Mouse (Mus musculus) hindbrain, embryonic 11.5 days (tissue): ENCODE results near the gene Etv2. TPM values are rescaled to one million over a fixed set of nuclear protein-coding genes. Genes with fewer than 3 reads are reported as not detected.

Experiments
- ATAC-seq: fragments of 200-750 bp; cut with Nextera tagmentation; 2 replicates; pipeline ENCODE4 v1.8.0; 2017; ENCODE audit warnings: mild to moderate bottlenecking, moderate TSS enrichment, moderate library complexity; ENCODE audit not compliant: low FRiP score
- DNase-seq: peaks from one replicate; pipeline ENCODE4 v3.0.0-alpha.2; 2015; ENCODE audit warnings: low spot score
- H3K27ac ChIP-seq: fragments of 300-500 bp; sonication (generic); 2 replicates; pipeline ENCODE4 v1.5.1; 2014; ENCODE audit warnings: mild to moderate bottlenecking, low read depth, low read length
- H3K27me3 ChIP-seq: fragments of 300-500 bp; sonication (generic); 2 replicates; pipeline ENCODE4 v1.6.1; 2014; ENCODE audit warnings: mild to moderate bottlenecking, low read length, moderate library complexity, mixed read lengths; ENCODE audit not compliant: control insufficient read depth, insufficient read depth
- H3K36me3 ChIP-seq: fragments of 300-500 bp; sonication (generic); 2 replicates; pipeline ENCODE4 v1.6.1; 2014; ENCODE audit warnings: mild to moderate bottlenecking, low read length, moderate library complexity, mixed read lengths; ENCODE audit not compliant: control insufficient read depth, insufficient read depth
- H3K4me1 ChIP-seq: fragments of 300-500 bp; sonication (generic); replicated peaks from 2 replicates; pipeline ENCODE4 v1.6.1; 2014; ENCODE audit warnings: low read length, mixed read lengths; ENCODE audit not compliant: control insufficient read depth, insufficient read depth
- H3K4me2 ChIP-seq: fragments of 300-500 bp; sonication (generic); replicated peaks from 2 replicates; pipeline ENCODE4 v1.6.1; 2014; ENCODE audit warnings: mild to moderate bottlenecking, low read depth, low read length
- H3K4me3 ChIP-seq: fragments of 300-500 bp; sonication (generic); 2 replicates; pipeline ENCODE4 v1.5.1; 2014; ENCODE audit warnings: low read depth, low read length
- H3K9ac ChIP-seq: fragments of 300-500 bp; sonication (generic); 2 replicates; pipeline ENCODE4 v1.6.1; 2014; ENCODE audit warnings: low read depth, low read length
- H3K9me3 ChIP-seq: fragments of 300-500 bp; sonication (generic); 2 replicates; pipeline ENCODE4 v1.6.1; 2016; ENCODE audit warnings: low read length; ENCODE audit not compliant: control insufficient read depth
- WGBS: fragments of 180-500 bp; shearing (Covaris S2); extraction: QIAGEN DNeasy Blood & Tissue Kit; methylation state at CpG from one replicate; pipeline ENCODE4 v1.1.7; 2014; 5-methylcytosine and 5-hydroxymethylcytosine counted together
- polyA plus RNA-seq: library from polyadenylated mRNA; unstranded; fragments of >200 nt; fragmentation: Nextera tagmentation; extraction: Ambion mirVana; gene quantifications from 2 replicates; pipeline ENCODE4 v1.2.1, GENCODE M21; 2014

The Etv2 gene
- polyA plus RNA-seq, 1 experiment from 2014 or later, result not detected

GRCm38 (mm10) chr7:30594510-30595024, 41.1 kb downstream of the Etv2 start:
- Histone ChIP-seq H3K9ac (no peak overlapping the region), H3K27me3 (no peaks in the 10 kb centered on the region), H3K36me3 (no peaks in the 10 kb centered on the region), H3K27ac (no peak overlapping the region), H3K4me2 (no peak overlapping the region), H3K4me3 (no peak overlapping the region), H3K9me3 (no peaks in the 10 kb centered on the region), H3K4me1 (no peaks in the 10 kb centered on the region; the same call in 1 of the 2 replicates)
- WGBS, result 68% methylated on average over 4 of the region's 4 CpGs
- no peak for DNase-seq
- ATAC-seq, result no peak

GRCm38 (mm10) chr7:30593579-30594509, 41.8 kb downstream of the Etv2 start:
- H3K4me3 ChIP-seq, result no peak overlapping the region
- H3K4me2 ChIP-seq, result no peak overlapping the region
- 69% methylated on average over 10 of the region's 10 CpGs for WGBS

GRCm38 (mm10) chr7:30592772-30593423, 42.8 kb downstream of the Etv2 start:
- H3K27me3 ChIP-seq, result no peaks in the 10 kb centered on the region
- no peak overlapping the region for H3K4me2 ChIP-seq
- no peaks in the 10 kb centered on the region for H3K9me3 ChIP-seq
- no peak overlapping the region for H3K27ac ChIP-seq
- no peak overlapping the region for H3K9ac ChIP-seq
- DNase-seq (no peak), ATAC-seq (no peak)
- 55% methylated on average over 5 of the region's 5 CpGs for WGBS
- no peaks in the 10 kb centered on the region for H3K36me3 ChIP-seq
- H3K4me1 ChIP-seq, result no peaks in the 10 kb centered on the region; the same call in 1 of the 2 replicates
- no peak overlapping the region for H3K4me3 ChIP-seq

More at GRCm38 (mm10) chr7:30593579-30594509, 41.8 kb downstream of the Etv2 start:
- H3K27me3 ChIP-seq, result no peaks in the 10 kb centered on the region
- H3K9ac ChIP-seq, result no peak overlapping the region
- no peaks in the 10 kb centered on the region for H3K36me3 ChIP-seq
- no peaks in the 10 kb centered on the region for H3K9me3 ChIP-seq
- H3K27ac ChIP-seq, result no peak overlapping the region
- DNase-seq (no peak), ATAC-seq (no peak)
- H3K4me1 ChIP-seq, result no peaks in the 10 kb centered on the region; the same call in 1 of the 2 replicates

- peaks cover 5% of the 10 kb centered on the region for H3K4me1 ChIP-seq
- 37% methylated on average over 4 of the region's 4 CpGs for WGBS
- no peak overlapping the region; the same call in 1 of the 2 replicates for H3K9ac ChIP-seq
- H3K4me2 ChIP-seq, result no peak overlapping the region
- H3K4me3 ChIP-seq, result no peak overlapping the region
- no peak overlapping the region for H3K27ac ChIP-seq
- no peaks in the 10 kb centered on the region for H3K9me3 ChIP-seq
- no peak for ATAC-seq
- no peaks in the 10 kb centered on the region for H3K36me3 ChIP-seq
- DNase-seq, result no peak
- no peaks in the 10 kb centered on the region for H3K27me3 ChIP-seq
Observed at GRCm38 (mm10) chr7:30591605-30591951, 44.1 kb downstream of the Etv2 start.

- Histone ChIP-seq H3K36me3 (no peaks in the 10 kb centered on the region), H3K4me2 (no peak overlapping the region), H3K9me3 (no peaks in the 10 kb centered on the region), H3K4me3 (no peak overlapping the region), H3K27ac (no peak overlapping the region), H3K27me3 (no peaks in the 10 kb centered on the region), H3K9ac (no peak overlapping the region), H3K4me1 (peaks cover 5% of the 10 kb centered on the region)
- DNase-seq (no peak), ATAC-seq (no peak)
- 86% methylated on average over 9 of the region's 9 CpGs for WGBS
Observed at GRCm38 (mm10) chr7:30590927-30591604, 44.6 kb downstream of the Etv2 start.

- Histone ChIP-seq H3K9ac (peak overlapping the region; percentile 94; the same call in 1 of the 2 replicates), H3K4me1 (peaks cover 5% of the 10 kb centered on the region), H3K27me3 (no peaks in the 10 kb centered on the region), H3K4me2 (peak overlapping the region; percentile 60), H3K36me3 (no peaks in the 10 kb centered on the region; the same call in 1 of the 2 replicates), H3K9me3 (no peaks in the 10 kb centered on the region), H3K27ac (peak overlapping the region; percentile 45), H3K4me3 (peak overlapping the region; percentile 80)
- DNase-seq (peak; percentile 94), ATAC-seq (peak; percentile 73)
- 31% methylated on average over 40 of the region's 40 CpGs for WGBS
Observed at GRCm38 (mm10) chr7:30589435-30590301, 46.0 kb downstream of the Etv2 start.

GRCm38 (mm10) chr7:30588676-30589434, 46.8 kb downstream of the Etv2 start, which contains the start of gene Kmt2b:
TSS of gene Kmt2b (minus strand) at chr7:30588726.
- H3K9me3 ChIP-seq, result no peaks in the 10 kb centered on the region
- peak; percentile 96 for DNase-seq
- peak; percentile 96 for ATAC-seq
- H3K27ac ChIP-seq, result peak within 1 kb of the TSS; percentile 45
- H3K4me3 ChIP-seq, result peak within 1 kb of the TSS; percentile 80
- WGBS, result 0% methylated on average over 47 of the region's 68 CpGs
- peaks cover 5% of the 10 kb centered on the region; the same call in 1 of the 2 replicates for H3K36me3 ChIP-seq
- peaks cover 5% of the 10 kb centered on the region for H3K4me1 ChIP-seq
- H3K27me3 ChIP-seq, result no peaks in the 10 kb centered on the region
- peak within 1 kb of the TSS; percentile 93 for H3K4me2 ChIP-seq
- H3K9ac ChIP-seq, result peak within 1 kb of the TSS; percentile 94
